Mouse (Mus musculus) thymus, adult 2 months (tissue): ENCODE data around the gene Iqcn.

Source experiments
- CTCF ChIP-seq: fragments of 200-500 bp; IDR thresholded peaks from 2 replicates; pipeline ENCODE4 v1.5.1; 2012; ENCODE audit warnings: mild to moderate bottlenecking, control low read depth, low read length, moderate library complexity, borderline replicate concordance; ENCODE audit not compliant: control insufficient read depth, poor library complexity, insufficient read depth; ENCODE audit errors: extremely low read depth
- POLR2A ChIP-seq: fragments of 200-500 bp; IDR thresholded peaks from 2 replicates; pipeline ENCODE4 v1.6.1; 2012; ENCODE audit warnings: mild to moderate bottlenecking, low read length, control low read depth, moderate library complexity; ENCODE audit not compliant: control insufficient read depth, poor library complexity, insufficient read depth; ENCODE audit errors: extremely low read depth

GRCm38 (mm10) chr8:70764026-70764425 lies 60.8 kb downstream of the Iqcn start:
- TF ChIP-seq CTCF (no peak), POLR2A (no peak)
